Mouse (Mus musculus): ENCODE data around the gene H1fnt. TPM values are rescaled to one million over a fixed set of nuclear protein-coding genes. Genes with fewer than 3 reads are reported as not detected.

The H1fnt gene
- polyA plus RNA-seq, 1 experiment from 2014 or later: not detected

DNA sequence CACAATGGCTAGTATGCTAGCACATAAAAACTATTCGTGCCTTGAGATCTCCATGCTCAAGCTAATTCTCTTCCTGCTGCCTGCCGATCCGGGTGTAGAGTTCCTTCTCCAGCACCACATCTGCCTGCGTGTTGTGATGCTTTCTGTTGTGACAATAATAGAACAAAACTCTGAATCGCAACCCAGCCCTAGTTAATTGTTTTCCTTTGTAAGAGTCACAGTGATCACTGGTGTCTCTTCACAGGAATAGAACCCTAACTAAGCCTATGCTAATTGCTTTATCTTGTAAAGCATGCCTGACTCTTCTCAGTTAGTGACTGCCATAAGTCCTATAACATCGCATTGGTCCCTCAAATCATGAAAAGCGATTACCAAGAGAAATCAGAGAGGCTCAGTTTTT, 31.0 kb downstream of the H1fnt start:
- H3K27ac ChIP-seq (ENCODE audit: low read depth, low read length): no peak overlapping the region
- no peaks in the 10 kb centered on the region for H3K36me3 ChIP-seq (ENCODE audit: control insufficient read depth, insufficient read depth, low read length)
- no peak overlapping the region for H3K4me3 ChIP-seq (ENCODE audit: low read depth, low read length)
- no peak overlapping the region for H3K4me2 ChIP-seq (ENCODE audit: low read depth, low read length)
- H3K27me3 ChIP-seq (ENCODE audit: control insufficient read depth, insufficient read depth, low read length): no peaks in the 10 kb centered on the region
- no peak for ATAC-seq (ENCODE audit: low read depth)
- no peak overlapping the region for H3K9ac ChIP-seq (replicated peaks; ENCODE audit: low read depth, low read length)
- no peaks in the 10 kb centered on the region for H3K9me3 ChIP-seq (ENCODE audit: control insufficient read depth, low read length)
- whole genome bisulfite sequencing: 79% methylated on average over 7 of the region's 7 CpGs
- no peaks in the 10 kb centered on the region for H3K4me1 ChIP-seq (ENCODE audit: control insufficient read depth, insufficient read depth, low read length)

DNA sequence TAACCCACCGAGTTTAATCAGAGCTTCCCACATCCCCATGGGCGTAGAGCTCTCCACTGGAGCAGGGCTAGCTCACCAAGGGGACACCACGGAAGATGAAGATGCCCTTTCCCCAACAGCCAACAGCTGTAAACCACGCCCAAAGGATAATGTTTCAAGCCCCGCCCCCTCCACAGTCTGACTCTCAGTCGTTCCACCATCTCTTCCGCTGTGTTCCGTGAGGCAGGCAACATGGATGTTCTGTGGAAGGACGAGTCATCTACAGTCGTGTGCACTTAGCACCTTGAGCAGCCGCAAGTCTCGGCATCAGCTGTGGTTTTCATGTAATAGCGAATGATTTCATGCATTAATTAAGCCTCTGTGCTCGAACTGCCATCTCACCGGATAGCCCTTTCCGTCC, 31.5 kb downstream of the H1fnt start:
- Histone ChIP-seq H3K27ac (ENCODE audit: low read depth, low read length) (no peak overlapping the region), H3K27me3 (ENCODE audit: control insufficient read depth, insufficient read depth, low read length) (no peaks in the 10 kb centered on the region), H3K9me3 (ENCODE audit: control insufficient read depth, low read length) (no peaks in the 10 kb centered on the region), H3K36me3 (ENCODE audit: control insufficient read depth, insufficient read depth, low read length) (no peaks in the 10 kb centered on the region), H3K9ac (replicated peaks; ENCODE audit: low read depth, low read length) (no peak overlapping the region), H3K4me3 (ENCODE audit: low read depth, low read length) (no peak overlapping the region), H3K4me1 (ENCODE audit: control insufficient read depth, insufficient read depth, low read length) (no peaks in the 10 kb centered on the region), H3K4me2 (ENCODE audit: low read depth, low read length) (no peak overlapping the region)
- ATAC-seq (ENCODE audit: low read depth): no peak
- 40% methylated on average over 16 of the region's 16 CpGs for WGBS

DNA sequence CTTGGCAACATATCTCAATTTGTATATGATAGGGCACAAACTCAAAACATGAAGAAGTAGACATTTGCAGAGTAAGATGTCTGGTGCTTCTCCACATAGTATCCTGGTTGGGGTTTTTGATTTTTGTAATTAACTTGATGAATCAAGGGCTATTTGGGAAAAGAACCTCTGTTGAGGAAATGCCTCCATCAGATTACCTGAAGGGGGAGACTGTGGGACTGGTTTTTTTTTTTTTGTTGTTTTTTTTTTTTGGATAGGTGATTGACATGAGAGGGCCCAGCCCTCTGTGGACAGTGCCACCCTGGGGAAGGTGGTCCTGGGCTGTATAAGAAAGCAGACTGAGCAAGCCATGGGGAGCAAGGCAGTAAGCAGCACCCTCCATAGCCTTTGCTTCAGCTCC, 34.7 kb downstream of the H1fnt start:
- Histone ChIP-seq H3K9ac (replicated peaks; ENCODE audit: low read depth, low read length) (no peak overlapping the region), H3K4me3 (ENCODE audit: low read depth, low read length) (no peak overlapping the region), H3K27me3 (ENCODE audit: control insufficient read depth, insufficient read depth, low read length) (no peaks in the 10 kb centered on the region), H3K36me3 (ENCODE audit: control insufficient read depth, insufficient read depth, low read length) (no peaks in the 10 kb centered on the region), H3K4me2 (ENCODE audit: low read depth, low read length) (no peak overlapping the region), H3K27ac (ENCODE audit: low read depth, low read length) (no peak overlapping the region), H3K4me1 (ENCODE audit: control insufficient read depth, insufficient read depth, low read length) (no peaks in the 10 kb centered on the region), H3K9me3 (ENCODE audit: control insufficient read depth, low read length) (no peaks in the 10 kb centered on the region)
- no peak for ATAC-seq (ENCODE audit: low read depth)

DNA sequence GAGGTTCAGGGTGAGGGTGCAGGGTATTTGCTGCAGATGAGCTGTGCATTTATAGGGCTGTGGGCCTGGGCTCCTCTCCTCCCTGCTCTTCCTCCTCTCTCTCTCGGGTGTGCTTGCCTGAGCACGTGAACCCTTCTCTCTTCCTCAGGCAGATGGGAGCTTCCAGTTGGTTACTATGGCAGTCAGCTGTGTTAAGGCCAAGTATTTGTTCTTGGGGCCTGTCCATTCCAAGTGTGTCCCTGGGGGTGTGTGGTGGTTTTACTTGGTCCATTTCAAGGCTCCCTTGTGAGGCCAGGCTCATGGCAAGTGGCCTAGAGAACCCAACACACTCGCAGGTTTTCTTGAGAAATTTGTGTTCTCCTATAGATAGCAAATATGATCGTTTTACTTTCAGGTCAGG, 36.2 kb downstream of the H1fnt start, which contains the start of the genes Gm44579 and Olfr287:
Gene Gm44579 (minus strand): TSS at position 101 of the 400 bp plus-strand sequence.
Gene Olfr287 (minus strand): TSS at position 180 of the 400 bp plus-strand sequence.
- Histone ChIP-seq H3K4me3 (ENCODE audit: low read depth, low read length) (no peak within 1 kb of the TSS), H3K36me3 (ENCODE audit: control insufficient read depth, insufficient read depth, low read length) (no peaks in the 10 kb centered on the region), H3K4me1 (ENCODE audit: control insufficient read depth, insufficient read depth, low read length) (no peaks in the 10 kb centered on the region), H3K4me2 (ENCODE audit: low read depth, low read length) (no peak within 1 kb of the TSS), H3K9me3 (ENCODE audit: control insufficient read depth, low read length) (no peaks in the 10 kb centered on the region), H3K9ac (replicated peaks; ENCODE audit: low read depth, low read length) (no peak within 1 kb of the TSS), H3K27me3 (ENCODE audit: control insufficient read depth, insufficient read depth, low read length) (no peaks in the 10 kb centered on the region), H3K27ac (ENCODE audit: low read depth, low read length) (no peak within 1 kb of the TSS)
- WGBS: 77% methylated on average over 4 of the region's 4 CpGs
- no peak for ATAC-seq (ENCODE audit: low read depth)

DNA sequence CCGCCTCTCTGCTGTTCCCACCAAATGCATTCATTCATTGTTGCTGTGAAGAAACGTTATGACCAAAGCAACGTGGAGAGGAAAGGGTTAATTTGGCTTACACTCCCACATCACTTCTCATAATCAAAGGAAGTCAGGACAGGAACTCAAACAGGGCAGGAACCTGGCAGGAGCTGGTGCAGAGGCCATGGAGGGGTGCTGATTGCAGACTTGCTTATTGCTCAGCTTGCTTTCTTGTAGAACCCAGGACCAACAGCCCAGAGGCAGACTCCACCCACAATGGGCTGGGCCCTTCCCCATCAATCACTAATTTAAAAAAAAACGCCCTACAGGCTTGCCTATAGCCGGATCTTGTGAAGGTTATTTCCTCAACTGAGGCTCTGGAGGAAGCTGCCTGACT, 43.0 kb downstream of the H1fnt start:
- Histone ChIP-seq H3K27ac (ENCODE audit: low read depth, low read length) (no peak overlapping the region), H3K36me3 (ENCODE audit: control insufficient read depth, insufficient read depth, low read length) (no peaks in the 10 kb centered on the region), H3K4me2 (ENCODE audit: low read depth, low read length) (no peak overlapping the region), H3K27me3 (ENCODE audit: control insufficient read depth, insufficient read depth, low read length) (no peaks in the 10 kb centered on the region), H3K4me3 (ENCODE audit: low read depth, low read length) (no peak overlapping the region), H3K9me3 (ENCODE audit: control insufficient read depth, low read length) (no peaks in the 10 kb centered on the region), H3K4me1 (ENCODE audit: control insufficient read depth, insufficient read depth, low read length) (no peaks in the 10 kb centered on the region), H3K9ac (replicated peaks; ENCODE audit: low read depth, low read length) (no peak overlapping the region)
- ATAC-seq (ENCODE audit: low read depth): no peak
- 81% methylated on average over 5 of the region's 5 CpGs for WGBS

DNA sequence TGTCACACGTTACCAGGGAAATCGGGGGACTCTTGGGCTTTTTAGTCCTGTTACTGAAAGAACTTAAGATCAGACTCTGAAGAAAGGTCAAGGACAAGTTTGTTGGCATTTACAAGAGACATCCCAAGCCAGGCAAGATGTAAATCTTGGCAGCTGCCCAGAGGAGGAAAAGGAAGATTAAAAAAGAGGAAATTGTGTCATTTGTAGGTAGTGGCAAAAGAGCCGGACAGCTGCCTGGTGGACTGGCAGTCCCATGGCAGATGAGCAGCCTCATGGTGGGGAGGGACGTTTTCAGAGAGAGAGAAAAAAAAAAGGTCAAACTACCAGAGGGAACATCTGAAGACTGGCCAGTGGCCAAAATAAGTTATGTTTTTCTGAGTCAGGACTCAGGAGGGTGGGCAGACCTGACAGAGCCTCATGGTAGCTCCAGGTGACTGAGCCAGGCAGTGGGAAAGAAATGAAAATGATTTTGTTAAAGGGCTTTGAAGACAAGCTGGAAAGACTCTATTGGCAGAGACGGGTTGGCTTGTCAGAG, 43.7 kb downstream of the H1fnt start:
- WGBS: 76% methylated on average over 5 of the region's 5 CpGs
- no peak for ATAC-seq (ENCODE audit: low read depth)
- Histone ChIP-seq H3K4me2 (ENCODE audit: low read depth, low read length) (no peak overlapping the region), H3K9ac (replicated peaks; ENCODE audit: low read depth, low read length) (no peak overlapping the region), H3K27ac (ENCODE audit: low read depth, low read length) (no peak overlapping the region), H3K27me3 (ENCODE audit: control insufficient read depth, insufficient read depth, low read length) (no peaks in the 10 kb centered on the region), H3K4me1 (ENCODE audit: control insufficient read depth, insufficient read depth, low read length) (no peaks in the 10 kb centered on the region), H3K4me3 (ENCODE audit: low read depth, low read length) (no peak overlapping the region), H3K36me3 (ENCODE audit: control insufficient read depth, insufficient read depth, low read length) (no peaks in the 10 kb centered on the region), H3K9me3 (ENCODE audit: control insufficient read depth, low read length) (no peaks in the 10 kb centered on the region)

DNA sequence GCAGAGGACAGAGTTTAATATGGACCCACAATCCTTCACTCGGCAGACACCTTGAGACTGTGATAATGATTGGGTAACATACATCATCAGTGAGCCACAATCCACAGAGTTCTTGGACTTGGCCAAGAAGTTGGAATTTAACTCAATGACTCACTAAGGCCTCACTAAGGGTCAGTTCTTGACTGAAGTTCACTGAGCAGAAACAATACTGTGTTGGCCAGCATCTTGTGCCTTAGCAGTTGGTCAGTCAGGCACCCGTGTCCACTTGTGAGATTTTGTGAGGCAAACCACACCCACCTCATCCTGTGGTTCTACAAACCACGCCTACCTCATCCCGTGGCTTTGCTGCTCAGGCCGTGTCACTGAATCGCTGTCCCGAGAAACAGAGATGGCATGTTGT, 47.4 kb downstream of the H1fnt start:
- ATAC-seq (ENCODE audit: low read depth): no peak
- H3K4me3 ChIP-seq (ENCODE audit: low read depth, low read length): no peak overlapping the region
- H3K9me3 ChIP-seq (ENCODE audit: control insufficient read depth, low read length): no peaks in the 10 kb centered on the region
- WGBS: 82% methylated on average over 7 of the region's 7 CpGs
- no peaks in the 10 kb centered on the region for H3K36me3 ChIP-seq (ENCODE audit: control insufficient read depth, insufficient read depth, low read length)
- H3K27ac ChIP-seq (ENCODE audit: low read depth, low read length): no peak overlapping the region
- no peaks in the 10 kb centered on the region for H3K27me3 ChIP-seq (ENCODE audit: control insufficient read depth, insufficient read depth, low read length)
- no peak overlapping the region for H3K9ac ChIP-seq (replicated peaks; ENCODE audit: low read depth, low read length)
- no peaks in the 10 kb centered on the region for H3K4me1 ChIP-seq (ENCODE audit: control insufficient read depth, insufficient read depth, low read length)
- H3K4me2 ChIP-seq (ENCODE audit: low read depth, low read length): no peak overlapping the region

Other genes with a start within 250 kb of the H1fnt start
- 79.8 and 81.8 TPM in 2 replicates for gene Pfkm, start 164.7 kb downstream of the H1fnt start, polyA plus RNA-seq (2014; fragmentation: Nextera tagmentation; extraction: Ambion mirVana)
- 22.1 and 25.1 TPM in 2 replicates for gene Senp1, start 163.5 kb downstream of the H1fnt start, polyA plus RNA-seq (2014; fragmentation: Nextera tagmentation; extraction: Ambion mirVana)
- 66.7 and 74.0 TPM in 2 replicates for gene Asb8, start 91.7 kb downstream of the H1fnt start, polyA plus RNA-seq (2014; fragmentation: Nextera tagmentation; extraction: Ambion mirVana)
- gene Ccdc184, start 90.1 kb downstream of the H1fnt start, polyA plus RNA-seq (2014; fragmentation: Nextera tagmentation; extraction: Ambion mirVana): 85.9 and 117 TPM in 2 replicates
- gene Olfr288, start 61.8 kb downstream of the H1fnt start, polyA plus RNA-seq (2014; fragmentation: Nextera tagmentation; extraction: Ambion mirVana): not detected in 2 replicates
- not detected in 2 replicates for gene Gm44579, start 36.3 kb downstream of the H1fnt start, polyA plus RNA-seq (2014; fragmentation: Nextera tagmentation; extraction: Ambion mirVana)
- 0.12 TPM in 1 of 2 replicates, not detected in the other for gene Olfr287, start 36.2 kb downstream of the H1fnt start, polyA plus RNA-seq (2014; fragmentation: Nextera tagmentation; extraction: Ambion mirVana)
- not detected in 2 replicates for gene Olfr286, start 22.8 kb downstream of the H1fnt start, polyA plus RNA-seq (2014; fragmentation: Nextera tagmentation; extraction: Ambion mirVana)
- gene Zfp641, start 38.9 kb upstream of the H1fnt start, polyA plus RNA-seq (2014; fragmentation: Nextera tagmentation; extraction: Ambion mirVana): 13.1 and 13.2 TPM in 2 replicates
- not detected in 2 replicates for gene Olfr285, start 60.1 kb upstream of the H1fnt start, polyA plus RNA-seq (2014; fragmentation: Nextera tagmentation; extraction: Ambion mirVana)
- gene Olfr284, start 83.7 kb upstream of the H1fnt start, polyA plus RNA-seq (2014; fragmentation: Nextera tagmentation; extraction: Ambion mirVana): not detected in 2 replicates
- gene Olfr283, start 123.7 kb upstream of the H1fnt start, polyA plus RNA-seq (2014; fragmentation: Nextera tagmentation; extraction: Ambion mirVana): not detected in 2 replicates
- gene Olfr282, start 173.9 kb upstream of the H1fnt start, polyA plus RNA-seq (2014; fragmentation: Nextera tagmentation; extraction: Ambion mirVana): not detected in 2 replicates
- gene Olfr281, start 195.3 kb upstream of the H1fnt start, polyA plus RNA-seq (2014; fragmentation: Nextera tagmentation; extraction: Ambion mirVana): not detected in 2 replicates
- gene OR5BS1P, start 212.6 kb upstream of the H1fnt start, polyA plus RNA-seq (2014; fragmentation: Nextera tagmentation; extraction: Ambion mirVana): not detected in 2 replicates
- gene Lalba, start 225.4 kb upstream of the H1fnt start, polyA plus RNA-seq (2014; fragmentation: Nextera tagmentation; extraction: Ambion mirVana): not detected in 2 replicates
- gene Olfr279, start 235.1 kb upstream of the H1fnt start, polyA plus RNA-seq (2014; fragmentation: Nextera tagmentation; extraction: Ambion mirVana): not detected in 2 replicates